Mouse (Mus musculus) myocyte (in vitro differentiated cells): Measurements from ENCODE around the gene Erf. TPM values are rescaled to one million over a fixed set of nuclear protein-coding genes. Genes with fewer than 3 reads are reported as not detected.
A peak's percentile ranks its signal among the peaks of the same experiment; 100 is the strongest.

Source experiments
- H3K27me3 ChIP-seq: one replicate; pipeline ENCODE4 v1.6.1; 2011; ENCODE audit not compliant: control insufficient read depth, insufficient read depth, insufficient read length
- H3K36me3 ChIP-seq: one replicate; pipeline ENCODE4 v1.6.1; 2011; ENCODE audit not compliant: control insufficient read depth, insufficient read depth
- H3K4me2 ChIP-seq: one replicate; pipeline ENCODE4 v1.6.1; 2011; ENCODE audit warnings: low read depth, control low read depth
- H3K4me3 ChIP-seq: one replicate; pipeline ENCODE4 v1.5.1; 2011; ENCODE audit warnings: mild to moderate bottlenecking, control low read depth, moderate library complexity
- H3K79me2 ChIP-seq: one replicate; pipeline ENCODE4 v1.6.1; 2011; ENCODE audit not compliant: control insufficient read depth, insufficient read depth
- H3ac ChIP-seq: one replicate; pipeline ENCODE4 v1.6.1; 2011; ENCODE audit not compliant: control insufficient read depth, insufficient read length
- CEBPB ChIP-seq: IDR thresholded peaks from 2 replicates; pipeline ENCODE4 v1.6.1; 2011; ENCODE audit warnings: mild to moderate bottlenecking, moderate library complexity; ENCODE audit not compliant: poor library complexity, insufficient read depth, severe bottlenecking
- E2F4 ChIP-seq: IDR thresholded peaks from one replicate; pipeline ENCODE4 v1.6.1; 2011; ENCODE audit warnings: mild to moderate bottlenecking, control low read depth, moderate library complexity; ENCODE audit not compliant: insufficient read depth
- MAX ChIP-seq: IDR thresholded peaks from one replicate; pipeline ENCODE4 v1.6.1; 2011; ENCODE audit warnings: low read depth, mild to moderate bottlenecking, control low read depth
- MYOD1 ChIP-seq, 3 experiments: IDR thresholded peaks; one replicate each; pipeline ENCODE4 v1.6.1; 2011; ENCODE audit warnings: control low read depth in 2 of 3, low read depth in 2 of 3, mild to moderate bottlenecking in 2 of 3, moderate library complexity in 1 of 3; ENCODE audit not compliant: insufficient read length in 2 of 3, control insufficient read depth in 1 of 3
- MYOG ChIP-seq, 3 experiments: IDR thresholded peaks; one replicate each; pipeline ENCODE4 v1.6.1; 2011; ENCODE audit warnings: control low read depth in 2 of 3, low read depth in 2 of 3, mild to moderate bottlenecking in 2 of 3; ENCODE audit not compliant: insufficient read length in 2 of 3, control insufficient read depth in 1 of 3, insufficient read depth in 1 of 3
- POLR2A ChIP-seq: IDR thresholded peaks from one replicate; pipeline ENCODE4 v1.6.1; 2011; ENCODE audit warnings: low read depth, mild to moderate bottlenecking, control low read depth, moderate library complexity; ENCODE audit not compliant: insufficient read length
- POLR2AphosphoS2 ChIP-seq: IDR thresholded peaks from one replicate; pipeline ENCODE4 v1.6.1; 2011; ENCODE audit warnings: low read depth, control low read depth; ENCODE audit not compliant: insufficient read length
- REST ChIP-seq: IDR thresholded peaks from one replicate; pipeline ENCODE4 v1.6.1; 2011; ENCODE audit warnings: mild to moderate bottlenecking, control low read depth, moderate library complexity; ENCODE audit not compliant: insufficient read depth, insufficient read length
- SRF ChIP-seq: IDR thresholded peaks from one replicate; pipeline ENCODE4 v1.6.1; 2011; ENCODE audit warnings: low read depth; ENCODE audit not compliant: control insufficient read depth, insufficient read length
- TCF12 ChIP-seq: IDR thresholded peaks from one replicate; pipeline ENCODE4 v1.6.1; 2011; ENCODE audit warnings: mild to moderate bottlenecking, control low read depth; ENCODE audit not compliant: poor library complexity, insufficient read depth, severe bottlenecking
- TCF3 ChIP-seq: IDR thresholded peaks from one replicate; pipeline ENCODE4 v1.6.1; 2011; ENCODE audit warnings: low read depth, control low read depth; ENCODE audit not compliant: insufficient read length
- USF1 ChIP-seq: IDR thresholded peaks from one replicate; pipeline ENCODE4 v1.6.1; 2011; ENCODE audit warnings: low read depth, mild to moderate bottlenecking, control low read depth, moderate library complexity
- polyA plus RNA-seq: library from polyadenylated mRNA; unstranded; fragments of >200 nt; fragmentation: generic; extraction: Trizol; gene quantifications from one replicate; pipeline ENCODE4 v1.2.1, GENCODE M21; 2012; ENCODE audit warnings: missing spikeins

The Erf gene
- polyA plus RNA-seq, 1 experiment = 42.5 TPM

DNA sequence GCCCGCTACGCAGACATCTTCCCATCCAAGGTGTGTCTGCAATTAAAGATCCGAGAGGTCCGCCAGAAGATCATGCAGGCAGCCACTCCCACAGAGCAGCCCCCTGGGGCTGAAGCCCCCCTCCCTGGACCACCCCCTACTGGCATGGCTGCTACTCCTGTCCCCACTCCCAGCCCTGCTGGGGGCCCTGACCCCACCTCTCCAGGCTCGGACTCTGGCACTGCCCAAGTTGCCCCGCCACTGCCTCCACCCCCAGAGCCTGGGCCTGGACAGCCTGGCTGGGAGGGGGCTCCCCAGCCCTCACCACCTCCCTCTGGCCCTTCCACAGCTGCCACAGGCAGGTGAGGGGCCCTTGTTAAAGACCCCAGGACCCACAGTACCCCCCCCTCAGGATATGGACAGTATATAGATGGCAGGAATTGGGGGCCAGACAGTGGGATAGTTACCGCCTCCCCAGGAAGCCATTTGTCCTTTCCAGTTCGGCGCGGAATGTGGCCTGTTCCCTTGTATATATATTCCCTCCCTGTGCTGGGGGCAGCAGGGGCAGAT, 42.7 kb upstream of the Erf start:
- H3K79me2 ChIP-seq = no peaks in the 10 kb centered on the region
- H3K4me3 ChIP-seq = no peak overlapping the region
- no peaks in the 10 kb centered on the region for H3K27me3 ChIP-seq
- TF ChIP-seq POLR2A (no peak), TCF12 (no peak), MYOD1 (IDR thresholded peaks at IDR 0.05; ENCODE audit: control insufficient read depth in 1 of 3, insufficient read length in 2 of 3, low read depth in 2 of 3) (no peak), TCF3 (no peak), SRF (no peak), USF1 (no peak), REST (no peak), CEBPB (no peak), POLR2AphosphoS2 (no peak), E2F4 (no peak)
- H3K36me3 ChIP-seq = peaks cover 8% of the 10 kb centered on the region
- no peak overlapping the region for H3K4me2 ChIP-seq
- no peak overlapping the region for H3ac ChIP-seq

DNA sequence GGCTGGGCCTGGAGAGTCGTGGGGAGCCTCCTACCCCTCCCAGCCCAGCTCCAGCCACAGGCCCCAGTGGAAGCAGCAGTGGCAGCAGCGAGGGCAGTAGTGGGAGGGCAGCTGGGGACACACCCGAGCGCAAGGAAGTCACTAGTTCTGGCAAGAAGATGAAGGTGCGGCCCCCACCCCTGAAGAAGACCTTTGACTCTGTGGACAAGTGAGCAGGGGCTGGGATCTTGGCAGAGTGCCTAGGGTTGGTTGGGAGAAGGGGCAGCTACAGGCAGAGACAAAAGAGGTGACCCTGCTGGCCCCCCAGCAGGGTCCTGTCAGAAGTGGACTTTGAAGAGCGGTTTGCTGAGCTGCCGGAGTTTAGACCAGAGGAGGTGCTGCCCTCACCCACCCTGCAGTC, 41.5 kb upstream of the Erf start:
- Histone ChIP-seq H3K4me3 (no peak overlapping the region), H3K4me2 (no peak overlapping the region), H3ac (no peak overlapping the region), H3K27me3 (no peaks in the 10 kb centered on the region), H3K36me3 (peaks cover 8% of the 10 kb centered on the region), H3K79me2 (no peaks in the 10 kb centered on the region)
- TF ChIP-seq MYOD1 (IDR thresholded peaks at IDR 0.05; ENCODE audit: control insufficient read depth in 1 of 3, insufficient read length in 2 of 3, low read depth in 2 of 3) (no peak), USF1 (no peak), REST (no peak), MYOG (IDR thresholded peaks at IDR 0.05; ENCODE audit: control insufficient read depth in 1 of 3, insufficient read depth in 1 of 3, insufficient read length in 2 of 3, low read depth in 2 of 3) (no peak), TCF12 (no peak), CEBPB (no peak), TCF3 (no peak), POLR2A (no peak), MAX (no peak), POLR2AphosphoS2 (no peak), SRF (no peak), E2F4 (no peak)

DNA sequence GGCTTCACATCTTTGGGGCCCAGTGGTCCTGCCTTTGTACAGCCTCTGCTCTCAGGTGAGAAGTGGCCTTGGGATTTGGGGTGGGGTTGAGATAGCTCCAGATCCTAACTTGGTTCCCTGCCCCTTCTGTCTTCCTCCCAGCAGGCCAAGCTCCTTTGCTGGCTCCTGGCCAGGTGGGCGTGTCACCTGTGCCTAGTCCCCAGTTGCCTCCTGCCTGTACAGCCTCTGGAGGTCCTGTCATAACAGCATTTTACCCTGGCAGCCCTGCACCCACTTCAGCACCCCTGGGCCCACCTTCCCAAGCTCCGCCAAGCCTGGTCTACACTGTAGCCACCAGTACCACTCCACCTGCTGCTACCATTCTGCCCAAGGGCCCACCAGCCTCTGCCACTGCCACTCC, 40.4 kb upstream of the Erf start:
- TF ChIP-seq USF1 = no peak
- no peak for TF ChIP-seq E2F4
- no peak for TF ChIP-seq POLR2A
- TF ChIP-seq POLR2AphosphoS2 = no peak
- no peak for TF ChIP-seq CEBPB
- no peak for TF ChIP-seq TCF12
- no peak for TF ChIP-seq MAX
- TF ChIP-seq MYOD1 (IDR thresholded peaks at IDR 0.05; ENCODE audit: control insufficient read depth in 1 of 3, insufficient read length in 2 of 3, low read depth in 2 of 3) = no peak
- no peak for TF ChIP-seq SRF
- Histone ChIP-seq H3K4me3 (no peak overlapping the region), H3K36me3 (peaks cover 15% of the 10 kb centered on the region), H3K4me2 (no peak overlapping the region), H3K79me2 (no peaks in the 10 kb centered on the region), H3ac (no peak overlapping the region), H3K27me3 (no peaks in the 10 kb centered on the region)

GRCm38 (mm10) chr7:25290463-25290862, 39.9 kb upstream of the Erf start:
- H3K27me3 ChIP-seq = no peaks in the 10 kb centered on the region
- H3ac ChIP-seq = no peak overlapping the region
- H3K4me2 ChIP-seq = no peak overlapping the region
- H3K4me3 ChIP-seq = no peak overlapping the region
- TF ChIP-seq POLR2AphosphoS2 (peak; percentile 54), CEBPB (no peak)
- H3K36me3 ChIP-seq = peaks cover 16% of the 10 kb centered on the region
- no peaks in the 10 kb centered on the region for H3K79me2 ChIP-seq

GRCm38 (mm10) chr7:25289925-25290324, 39.4 kb upstream of the Erf start:
- no peak overlapping the region for H3K4me3 ChIP-seq
- TF ChIP-seq POLR2A = no peak
- TF ChIP-seq POLR2AphosphoS2 = no peak

DNA sequence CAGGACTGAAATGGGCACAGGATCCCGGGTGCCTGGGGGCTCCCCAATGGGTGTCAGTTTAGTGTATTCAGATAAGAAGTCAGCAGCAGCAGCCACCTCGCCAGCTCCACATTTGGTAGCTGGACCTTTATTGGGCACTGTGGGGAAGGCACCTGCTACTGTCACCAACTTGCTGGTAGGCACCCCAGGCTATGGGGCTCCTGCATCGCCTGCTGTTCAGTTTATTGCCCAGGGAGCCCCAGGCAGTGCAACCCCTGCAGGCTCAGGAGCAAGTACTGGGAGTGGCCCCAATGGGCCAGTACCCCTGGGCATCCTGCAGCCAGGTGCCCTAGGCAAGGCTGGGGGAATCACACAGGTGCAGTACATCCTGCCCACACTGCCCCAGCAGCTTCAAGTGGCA, 38.2 kb upstream of the Erf start:
- Histone ChIP-seq H3K4me2 (no peak overlapping the region), H3K36me3 (peaks cover 16% of the 10 kb centered on the region), H3K4me3 (no peak overlapping the region), H3K27me3 (no peaks in the 10 kb centered on the region), H3ac (no peak overlapping the region), H3K79me2 (peaks cover 6% of the 10 kb centered on the region)
- TF ChIP-seq E2F4 (no peak), REST (no peak), TCF3 (no peak), USF1 (no peak), POLR2AphosphoS2 (no peak), POLR2A (no peak)

More at GRCm38 (mm10) chr7:25289925-25290324, 39.4 kb upstream of the Erf start:
- H3ac ChIP-seq = no peak overlapping the region
- no peaks in the 10 kb centered on the region for H3K27me3 ChIP-seq
- H3K79me2 ChIP-seq = no peaks in the 10 kb centered on the region
- H3K4me2 ChIP-seq = no peak overlapping the region
- H3K36me3 ChIP-seq = peaks cover 16% of the 10 kb centered on the region
